10 mouse cellular contexts compared by ENCODE assay signal in the genomic region with DNA sequence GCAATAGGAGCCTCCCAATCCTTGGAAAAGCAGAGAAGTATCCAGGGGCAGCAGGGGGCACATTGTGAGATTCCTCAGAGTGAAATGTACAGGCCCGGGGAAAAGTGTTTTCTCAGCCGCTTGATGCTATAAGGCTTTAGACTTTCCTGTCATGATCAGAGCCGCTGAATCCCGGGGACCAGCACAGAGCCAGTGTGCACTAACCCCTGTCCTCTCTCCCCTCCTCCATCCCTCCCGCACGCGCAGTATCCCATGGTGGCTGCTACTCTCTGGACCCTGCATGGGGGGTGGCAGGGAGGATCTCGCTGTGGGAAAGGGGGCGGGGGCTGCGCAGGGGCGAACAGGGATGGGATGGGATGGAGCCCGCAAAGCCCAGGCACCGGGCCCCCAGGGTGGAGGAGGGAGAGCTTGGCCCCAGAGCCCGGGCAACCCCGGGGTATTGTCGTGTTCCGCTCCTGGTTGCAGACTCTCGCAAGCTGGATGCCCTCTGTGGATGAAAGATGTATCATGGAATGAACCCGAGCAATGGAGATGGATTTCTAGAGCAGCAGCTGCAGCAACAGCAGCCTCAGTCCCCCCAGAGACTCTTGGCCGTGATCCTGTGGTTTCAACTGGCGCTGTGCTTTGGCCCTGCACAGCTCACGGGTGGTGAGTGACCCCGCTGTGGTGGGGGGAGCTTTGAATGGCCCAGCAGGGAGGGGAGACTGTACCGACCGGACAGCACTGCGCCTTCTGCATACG. TPM values are rescaled to one million over a fixed set of nuclear protein-coding genes. Genes with fewer than 3 reads are reported as not detected.
DNase-seq lines count a peak whose midpoint lies in the region; ATAC-seq and TF ChIP-seq lines count a peak whose summit lies in the region.
"Had no signal": no experiment of that assay in that cellular context is flagged by ENCODE, and none has a peak within 500 bp of the region (broad histone marks: within the 10 kb centered on the region; RNA-seq: fewer than 3 reads in every experiment).

No protein-coding gene starts in this region.

- H3K4me1 ChIP-seq in heart, adult 2 months (ENCODE audit: control insufficient read depth, insufficient read depth, low read length), result no peaks in the 10 kb centered on the region; the same call in 1 of the 2 replicates
- H3K4me1 ChIP-seq in bone marrow macrophage, adult 2 months (ENCODE audit: control insufficient read depth, insufficient read depth, low read length), result no peaks in the 10 kb centered on the region
- peaks cover 33% of the 10 kb centered on the region for H3K4me1 ChIP-seq in forebrain, embryonic 10.5 days
- H3K4me1 ChIP-seq in intestine, embryonic 14.5 days (replicated peaks; ENCODE audit: control insufficient read depth, insufficient read depth, low read length), result peaks cover 9% of the 10 kb centered on the region
- H3K4me1 ChIP-seq in liver, postnatal 0 days (ENCODE audit: insufficient read depth), result peaks cover 9% of the 10 kb centered on the region
- peaks cover 14% of the 10 kb centered on the region for H3K4me1 ChIP-seq in stomach, embryonic 16.5 days (ENCODE audit: control insufficient read depth, insufficient read depth, low read length)

- peaks cover 3% of the 10 kb centered on the region; the same call in 1 of the 2 replicates for H3K27me3 ChIP-seq in heart, adult 2 months (ENCODE audit: control insufficient read depth, insufficient read depth, low read length)
- peaks cover 61% of the 10 kb centered on the region for H3K27me3 ChIP-seq in forebrain, embryonic 10.5 days (ENCODE audit: poor library complexity, severe bottlenecking)
- H3K27me3 ChIP-seq in intestine, embryonic 14.5 days (replicated peaks; ENCODE audit: control insufficient read depth, insufficient read depth, low read length), result peaks cover 7% of the 10 kb centered on the region
- H3K27me3 ChIP-seq in liver, postnatal 0 days (ENCODE audit: insufficient read depth, low read length), result peaks cover 19% of the 10 kb centered on the region
- H3K27me3 ChIP-seq in stomach, embryonic 16.5 days (ENCODE audit: control insufficient read depth, insufficient read depth, low read length), result no peaks in the 10 kb centered on the region

- H3K36me3 ChIP-seq in heart, adult 2 months (ENCODE audit: control insufficient read depth, insufficient read depth, low read length), result no peaks in the 10 kb centered on the region
- no peaks in the 10 kb centered on the region for H3K36me3 ChIP-seq in forebrain, embryonic 10.5 days (replicated peaks)
- H3K36me3 ChIP-seq in intestine, embryonic 14.5 days (ENCODE audit: control insufficient read depth, insufficient read depth, low read length), result no peaks in the 10 kb centered on the region
- H3K36me3 ChIP-seq in liver, postnatal 0 days (replicated peaks; ENCODE audit: insufficient read depth, low read length), result no peaks in the 10 kb centered on the region
- H3K36me3 ChIP-seq in stomach, embryonic 16.5 days (ENCODE audit: control insufficient read depth, insufficient read depth, low read length), result no peaks in the 10 kb centered on the region
- H3K36me3 ChIP-seq: G1E had no signal

- H3K9ac ChIP-seq in heart, adult 2 months (ENCODE audit: low read depth, low read length), result 0 out of 2 replicates have a peak overlapping the region, but pooled peaks have one; percentile 17
- H3K9ac ChIP-seq in intestine, embryonic 14.5 days (ENCODE audit: low read length), result peak overlapping the region; percentile 46
- H3K9ac ChIP-seq in liver, postnatal 0 days (replicated peaks), result peak overlapping the region; percentile 26; the same call in 1 of the 2 replicates
- peak overlapping the region; percentile 63 for H3K9ac ChIP-seq in stomach, embryonic 16.5 days (ENCODE audit: low read length)

- TF ChIP-seq POLR2A in heart, adult 2 months (IDR thresholded peaks at IDR 0.05; ENCODE audit: insufficient read depth, low read depth, low read length), result no peak
- TF ChIP-seq POLR2A in bone marrow macrophage, adult 2 months (IDR thresholded peaks at IDR 0.05; ENCODE audit: borderline replicate concordance, low read depth, low read length), result no peak

- ATAC-seq in intestine, embryonic 14.5 days (replicated peaks; ENCODE audit: low FRiP score, low TSS enrichment, low read depth), result peak; percentile 74
- 0 out of 2 replicates have a peak, but pooled peaks have one; percentile 41 for ATAC-seq in liver, postnatal 0 days
- peak; percentile 57; the same call in 1 of the 2 replicates for ATAC-seq in stomach, embryonic 16.5 days (ENCODE audit: insufficient read depth, low FRiP score)

- no peak overlapping the region for H3K27ac ChIP-seq in heart, adult 2 months
- H3K27ac ChIP-seq in bone marrow macrophage, adult 2 months (ENCODE audit: insufficient read depth, low read depth, low read length), result no peak overlapping the region
- peak overlapping the region; percentile 84 for H3K27ac ChIP-seq in forebrain, embryonic 10.5 days
- H3K27ac ChIP-seq in intestine, embryonic 14.5 days (ENCODE audit: low read depth), result peak overlapping the region; percentile 58; the same call in 1 of the 2 replicates
- no peak overlapping the region for H3K27ac ChIP-seq in liver, postnatal 0 days (ENCODE audit: low read depth)
- H3K27ac ChIP-seq in stomach, embryonic 16.5 days (ENCODE audit: low read length), result no peak overlapping the region

- H3K4me2 ChIP-seq in intestine, embryonic 14.5 days (ENCODE audit: low read length), result peak overlapping the region; percentile 71
- peak overlapping the region; percentile 84 for H3K4me2 ChIP-seq in liver, postnatal 0 days (ENCODE audit: low read depth, low read length)
- peak overlapping the region; percentile 65 for H3K4me2 ChIP-seq in stomach, embryonic 16.5 days (ENCODE audit: low read depth, low read length)

- H3K79me2 ChIP-seq in heart, adult 2 months (replicated peaks; ENCODE audit: control insufficient read depth, insufficient read depth, low read length), result no peaks in the 10 kb centered on the region

- intact Hi-C loops in heart, adult 2 months (cut with DNase I), result no loop called here
- intact Hi-C loops in heart, postnatal 25 days (cut with DNase I), result no loop called here

- DNase-seq in heart, adult 2 months, result peak in 1 of 2 experiments; percentile 22
- DNase-seq in heart, postnatal 25 days (ENCODE audit: low spot score), result no peak
- DNase-seq in forebrain, embryonic 10.5 days (ENCODE audit: extremely low spot score, low spot score), result peak; percentile 56
- no peak for DNase-seq in intestine, embryonic 14.5 days (ENCODE audit: low spot score)
- no peak for DNase-seq in liver, postnatal 0 days
- DNase-seq in adrenal gland, adult (ENCODE audit: inconsistent age in 2 of 2, low spot score in 1 of 2), result no peak

- H3K4me3 ChIP-seq in heart, adult 2 months, result peak overlapping the region; percentile 49
- peak overlapping the region; percentile 59; the same call in 1 of the 2 replicates for H3K4me3 ChIP-seq in bone marrow macrophage, adult 2 months (ENCODE audit: insufficient read depth, low read length)
- peak overlapping the region; percentile 72 for H3K4me3 ChIP-seq in forebrain, embryonic 10.5 days
- peak overlapping the region; percentile 62 for H3K4me3 ChIP-seq in intestine, embryonic 14.5 days (ENCODE audit: low read depth, low read length)
- peak overlapping the region; percentile 57 for H3K4me3 ChIP-seq in liver, postnatal 0 days (ENCODE audit: low read depth, low read length)
- H3K4me3 ChIP-seq in stomach, embryonic 16.5 days (replicated peaks; ENCODE audit: low read length), result peak overlapping the region; percentile 53

- no peak for TF ChIP-seq CTCF in heart, adult 2 months (IDR thresholded peaks at IDR 0.05)
- no peak for TF ChIP-seq CTCF in bone marrow macrophage, adult 2 months (IDR thresholded peaks at IDR 0.05; ENCODE audit: low read depth, low read length)
- TF ChIP-seq CTCF in liver, postnatal 0 days (IDR thresholded peaks at IDR 0.05; ENCODE audit: low read depth), result no peak

- no peak for TF ChIP-seq EP300 in heart, adult 2 months (IDR thresholded peaks at IDR 0.05; ENCODE audit: insufficient read depth, low read depth, low read length)
- no peak for TF ChIP-seq EP300 in liver, postnatal 0 days (IDR thresholded peaks at IDR 0.05; ENCODE audit: low read depth)

- WGBS in heart, adult 2 months, result 14% methylated on average over 27 of the region's 27 CpGs
- WGBS in forebrain, embryonic 10.5 days, result under 1% methylated on average over 27 of the region's 27 CpGs
- 4% methylated on average over 26 of the region's 27 CpGs for WGBS in intestine, embryonic 14.5 days
- WGBS in liver, postnatal 0 days (ENCODE audit: insufficient replicate concordance), result 6% methylated on average over 27 of the region's 27 CpGs
- 3% methylated on average over 27 of the region's 27 CpGs for WGBS in stomach, embryonic 16.5 days

- H3K9me3 ChIP-seq in forebrain, embryonic 10.5 days, result peaks cover 7% of the 10 kb centered on the region; the same call in 1 of the 2 replicates
- no peaks in the 10 kb centered on the region for H3K9me3 ChIP-seq in intestine, embryonic 14.5 days (ENCODE audit: control insufficient read depth, low read length)
- peaks cover 2% of the 10 kb centered on the region; the same call in 1 of the 2 replicates for H3K9me3 ChIP-seq in liver, postnatal 0 days (ENCODE audit: low read length)
- H3K9me3 ChIP-seq in stomach, embryonic 16.5 days (replicated peaks; ENCODE audit: control insufficient read depth, low read length), result no peaks in the 10 kb centered on the region

RNA-seq across cellular contexts. Expression of a gene that starts 1.1 kb away (rescaled TPM):
- under 1 TPM; 0.16 to 0.34 TPM for total RNA-seq in heart, adult 2 months (2021)
- 0.49 and 0.88 TPM in 2 replicates for polyA plus RNA-seq in heart, adult 2 months (2012; rRNA removed)
- total RNA-seq in heart, postnatal 25 days (2021), result under 1 TPM; 0.39 to 0.45 TPM
- polyA plus RNA-seq in bone marrow macrophage, adult 2 months (2012; ENCODE audit: insufficient read depth, insufficient read length, missing spikeins), result not detected in 2 replicates
- 10.5 and 13.9 TPM in 2 replicates for polyA plus RNA-seq in forebrain, embryonic 10.5 days (2016; fragmentation: Nextera tagmentation; extraction: Ambion mirVana)
- polyA plus RNA-seq in intestine, embryonic 14.5 days (2014; fragmentation: Nextera tagmentation; extraction: Ambion mirVana), result 24.5 and 26.9 TPM in 2 replicates
- polyA plus RNA-seq in liver, postnatal 0 days (2015; fragmentation: Nextera tagmentation; extraction: Ambion mirVana), result 1.9 and 2.0 TPM in 2 replicates
- 15.2 and 19.4 TPM in 2 replicates for polyA plus RNA-seq in stomach, embryonic 16.5 days (2015; fragmentation: Nextera tagmentation; extraction: Ambion mirVana)
- total RNA-seq: G1E had no signal
- polyA plus RNA-seq: G1E had no signal

RNA-seq across cellular contexts. Expression of a gene that starts 15.7 kb away (rescaled TPM):
- total RNA-seq in heart, adult 2 months (2021), result not detected
- 0.04 TPM in 1 of 2 replicates, not detected in the other for polyA plus RNA-seq in heart, adult 2 months (2012; rRNA removed)
- not detected for total RNA-seq in heart, postnatal 25 days (2021)
- not detected in 2 replicates for polyA plus RNA-seq in bone marrow macrophage, adult 2 months (2012; ENCODE audit: insufficient read depth, insufficient read length, missing spikeins)
- not detected in 2 replicates for polyA plus RNA-seq in forebrain, embryonic 10.5 days (2016; fragmentation: Nextera tagmentation; extraction: Ambion mirVana)
- not detected in 2 replicates for polyA plus RNA-seq in intestine, embryonic 14.5 days (2014; fragmentation: Nextera tagmentation; extraction: Ambion mirVana)
- polyA plus RNA-seq in liver, postnatal 0 days (2015; fragmentation: Nextera tagmentation; extraction: Ambion mirVana), result not detected in 2 replicates
- polyA plus RNA-seq in stomach, embryonic 16.5 days (2015; fragmentation: Nextera tagmentation; extraction: Ambion mirVana), result not detected in 2 replicates
- polyA plus RNA-seq: G1E; large intestine, adult 2 months had no signal

Comparison
In these comparisons a context has a peak if more than half of its experiments do, and no peak if none do; other contexts are left out.
1. H3K27ac ChIP-seq: peak in forebrain, embryonic 10.5 days (single experiment) and intestine, embryonic 14.5 days (single experiment); none in heart, adult 2 months (single experiment), bone marrow macrophage, adult 2 months (single experiment), liver, postnatal 0 days (single experiment) and stomach, embryonic 16.5 days (single experiment).
2. Peak in every context shown above with its lines, with median percentiles within 50 percentile points of each other: H3K4me3 ChIP-seq, H3K9ac ChIP-seq, ATAC-seq and H3K4me2 ChIP-seq.